8 mouse cellular contexts compared by ENCODE assay signal in the genomic region with DNA sequence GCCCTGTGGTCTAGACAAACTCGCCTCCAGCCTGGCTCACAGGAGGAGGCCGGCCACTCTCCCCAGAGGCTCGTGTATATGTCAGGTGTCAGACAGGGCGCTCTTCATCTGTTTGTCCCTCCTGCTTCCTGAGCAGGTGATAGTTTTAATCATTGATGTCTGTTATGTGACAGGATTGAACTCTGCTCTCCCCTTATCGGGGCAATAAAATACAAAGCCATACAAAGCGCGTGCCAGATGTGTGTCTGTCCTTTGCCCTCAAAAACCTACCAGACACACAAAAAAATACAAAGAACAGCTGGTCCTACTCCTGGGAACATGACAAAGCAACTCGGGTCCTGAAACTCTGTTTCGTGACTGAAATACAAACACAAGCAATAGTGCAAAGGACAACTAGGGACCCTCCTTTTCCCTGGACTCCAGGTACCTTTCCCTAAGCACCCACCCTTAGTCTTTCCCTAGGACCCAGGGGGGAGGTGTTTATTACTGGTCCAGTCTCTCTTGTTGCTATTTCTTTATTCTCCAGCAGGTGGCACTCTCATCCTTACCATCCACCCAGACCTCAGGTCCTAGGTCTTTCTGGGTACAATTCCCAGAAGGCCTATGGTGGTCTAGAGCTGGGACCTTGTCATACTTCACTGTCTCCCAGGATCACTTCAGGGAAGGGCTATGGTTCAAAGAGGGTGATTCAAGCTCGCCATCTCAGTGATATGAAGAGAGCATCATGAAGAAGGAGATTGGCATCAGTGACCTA. TPM values are rescaled to one million over a fixed set of nuclear protein-coding genes. Genes with fewer than 3 reads are reported as not detected.
A peak's percentile ranks its signal among the peaks of the same experiment; 100 is the strongest.
DNase-seq lines count a peak whose midpoint lies in the region; ATAC-seq and TF ChIP-seq lines count a peak whose summit lies in the region.

No protein-coding gene starts in this region.

- H3K4me1 ChIP-seq in forebrain, embryonic 13.5 days, result peaks cover 16% of the 10 kb centered on the region
- H3K4me1 ChIP-seq in intestine, postnatal 0 days (replicated peaks; ENCODE audit: control insufficient read depth, insufficient read depth, low read length), result no peaks in the 10 kb centered on the region
- H3K4me1 ChIP-seq in lung, embryonic 16.5 days (replicated peaks; ENCODE audit: control insufficient read depth, insufficient read depth, low read length), result no peaks in the 10 kb centered on the region

- H3K4me2 ChIP-seq in forebrain, embryonic 13.5 days, result no peak overlapping the region
- H3K4me2 ChIP-seq in intestine, postnatal 0 days (replicated peaks; ENCODE audit: low read depth), result peak overlapping the region; percentile 51
- no peak overlapping the region for H3K4me2 ChIP-seq in lung, embryonic 16.5 days (ENCODE audit: low read depth, low read length)

- peaks cover 79% of the 10 kb centered on the region for H3K27me3 ChIP-seq in forebrain, embryonic 13.5 days
- H3K27me3 ChIP-seq in intestine, postnatal 0 days (replicated peaks; ENCODE audit: control insufficient read depth, insufficient read depth, low read length), result peaks cover 3% of the 10 kb centered on the region; the same call in 1 of the 2 replicates
- H3K27me3 ChIP-seq in lung, embryonic 16.5 days (ENCODE audit: control insufficient read depth, insufficient read depth, low read depth, low read length), result peaks cover under 1% of the 10 kb centered on the region

- no peak overlapping the region for H3K9ac ChIP-seq in forebrain, embryonic 13.5 days
- no peak overlapping the region for H3K9ac ChIP-seq in intestine, postnatal 0 days (ENCODE audit: low read depth, low read length)
- H3K9ac ChIP-seq in lung, embryonic 16.5 days (ENCODE audit: low read length), result no peak overlapping the region

- no peak overlapping the region; the same call in 1 of the 2 replicates for H3K27ac ChIP-seq in forebrain, embryonic 13.5 days
- 0 out of 2 replicates have a peak overlapping the region, but pooled peaks have one; percentile 23 for H3K27ac ChIP-seq in intestine, postnatal 0 days (ENCODE audit: low read depth, low read length)
- H3K27ac ChIP-seq in lung, embryonic 16.5 days (ENCODE audit: low read length), result no peak overlapping the region

- H3K4me3 ChIP-seq in forebrain, embryonic 13.5 days, result no peak overlapping the region
- no peak overlapping the region for H3K4me3 ChIP-seq in intestine, postnatal 0 days (ENCODE audit: low read depth, low read length)
- H3K4me3 ChIP-seq in lung, embryonic 16.5 days (ENCODE audit: low read length), result no peak overlapping the region

- peak; percentile 51; the same call in 1 of the 2 replicates for ATAC-seq in forebrain, embryonic 13.5 days
- ATAC-seq in intestine, postnatal 0 days, result peak; percentile 89
- ATAC-seq in lung, embryonic 16.5 days (ENCODE audit: low read depth), result peak; percentile 38; the same call in 1 of the 2 replicates

- no peaks in the 10 kb centered on the region for H3K36me3 ChIP-seq in forebrain, embryonic 13.5 days (ENCODE audit: poor library complexity, severe bottlenecking)
- no peaks in the 10 kb centered on the region for H3K36me3 ChIP-seq in intestine, postnatal 0 days (ENCODE audit: control insufficient read depth, insufficient read depth)
- H3K36me3 ChIP-seq in lung, embryonic 16.5 days (ENCODE audit: control insufficient read depth, insufficient read depth, low read length), result no peaks in the 10 kb centered on the region

- no peaks in the 10 kb centered on the region for H3K9me3 ChIP-seq in forebrain, embryonic 13.5 days (replicated peaks)
- no peaks in the 10 kb centered on the region for H3K9me3 ChIP-seq in intestine, postnatal 0 days (ENCODE audit: control insufficient read depth)
- H3K9me3 ChIP-seq in lung, embryonic 16.5 days (ENCODE audit: control insufficient read depth, low read length), result no peaks in the 10 kb centered on the region

- TF ChIP-seq CTCF in intestine, postnatal 0 days (IDR thresholded peaks at IDR 0.05; ENCODE audit: low read depth), result peak; percentile 91

- WGBS in forebrain, embryonic 13.5 days, result 35% methylated on average over 10 of the region's 10 CpGs
- WGBS in intestine, postnatal 0 days, result 9% methylated on average over 10 of the region's 10 CpGs
- WGBS in lung, embryonic 16.5 days, result 12% methylated on average over 10 of the region's 10 CpGs

- peak; percentile 42 to 87 for DNase-seq in adrenal gland, adult (ENCODE audit: inconsistent age in 2 of 2, low spot score in 1 of 2)
- no peak for DNase-seq in adrenal gland, adult 8-10 months
- peak; percentile 13 to 22 for DNase-seq in urinary bladder, postnatal 36 days (ENCODE audit: low spot score in 2 of 2)
- no peak for DNase-seq in urinary bladder, adult 2 months (ENCODE audit: low spot score)
- peak; percentile 59 to 61 for DNase-seq in right cerebral cortex, postnatal 10 days (ENCODE audit: low spot score in 2 of 2)

RNA-seq across cellular contexts. Expression of a gene that starts 10.4 kb away (rescaled TPM):
- total RNA-seq in adrenal gland, adult 8-10 months (2022), result 1 to 10 TPM in 2 of 4 experiments, under 1 TPM in 2; 0.17 to 3.1 (median 1.3) TPM
- not detected in 2 replicates for polyA plus RNA-seq in urinary bladder, adult 2 months (2012; rRNA removed)
- polyA plus RNA-seq in forebrain, embryonic 13.5 days (2015; fragmentation: Nextera tagmentation; extraction: Ambion mirVana), result 6.5 TPM in 2 replicates
- 0.51 and 0.55 TPM in 2 replicates for polyA plus RNA-seq in intestine, postnatal 0 days (2015; fragmentation: Nextera tagmentation; extraction: Ambion mirVana)
- 0.14 and 0.35 TPM in 2 replicates for polyA plus RNA-seq in lung, embryonic 16.5 days (2015; fragmentation: Nextera tagmentation; extraction: Ambion mirVana)

RNA-seq across cellular contexts. Expression of a gene that starts 14.0 kb away (rescaled TPM):
- total RNA-seq in adrenal gland, adult 8-10 months (2022), result under 1 TPM in 3 of 4 experiments, not detected in 1; 0.07 to 0.31 (median 0.22) TPM
- 0.07 and 0.08 TPM in 2 replicates for polyA plus RNA-seq in urinary bladder, adult 2 months (2012; rRNA removed)
- polyA plus RNA-seq in forebrain, embryonic 13.5 days (2015; fragmentation: Nextera tagmentation; extraction: Ambion mirVana), result 0.10 and 0.14 TPM in 2 replicates
- polyA plus RNA-seq in intestine, postnatal 0 days (2015; fragmentation: Nextera tagmentation; extraction: Ambion mirVana), result 0.03 and 0.09 TPM in 2 replicates
- 0.10 TPM in 1 of 2 replicates, not detected in the other for polyA plus RNA-seq in lung, embryonic 16.5 days (2015; fragmentation: Nextera tagmentation; extraction: Ambion mirVana)

Comparison
In these comparisons a context has a peak if more than half of its experiments do, and no peak if none do; other contexts are left out.
1. DNase-seq: peak in adrenal gland, adult (2 of 2), urinary bladder, postnatal 36 days (2 of 2) and right cerebral cortex, postnatal 10 days (2 of 2); none in adrenal gland, adult 8-10 months (single experiment) and urinary bladder, adult 2 months (single experiment).
2. ATAC-seq: peak in every context shown above with its lines; median percentile 89 in intestine, postnatal 0 days; 51 in forebrain, embryonic 13.5 days; 38 in lung, embryonic 16.5 days.